Mouse (Mus musculus): ENCODE results near the gene C1qtnf6.

Gene C1qtnf6

DNA sequence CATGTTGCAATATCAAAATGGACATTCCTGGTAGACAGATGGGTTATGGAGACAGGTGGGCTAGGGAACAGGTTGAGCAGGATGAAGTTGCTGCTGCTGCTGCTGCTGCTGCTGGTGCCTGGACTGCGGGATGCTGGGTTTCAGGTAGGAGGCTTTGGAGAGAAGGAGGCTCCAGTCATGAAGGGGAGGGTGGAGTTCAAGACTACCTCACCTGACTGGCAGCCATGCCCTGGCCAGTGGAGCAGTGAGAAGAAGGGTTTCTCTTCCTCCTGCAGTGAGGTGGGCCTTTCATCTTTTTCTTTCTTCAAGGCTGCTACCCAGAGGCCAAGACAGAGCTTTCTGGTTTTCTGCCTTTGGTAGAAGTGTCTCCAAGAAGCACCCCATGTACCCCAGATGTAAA is 54.3 kb downstream of the C1qtnf6 start:
- DNase-seq = no peak

DNA sequence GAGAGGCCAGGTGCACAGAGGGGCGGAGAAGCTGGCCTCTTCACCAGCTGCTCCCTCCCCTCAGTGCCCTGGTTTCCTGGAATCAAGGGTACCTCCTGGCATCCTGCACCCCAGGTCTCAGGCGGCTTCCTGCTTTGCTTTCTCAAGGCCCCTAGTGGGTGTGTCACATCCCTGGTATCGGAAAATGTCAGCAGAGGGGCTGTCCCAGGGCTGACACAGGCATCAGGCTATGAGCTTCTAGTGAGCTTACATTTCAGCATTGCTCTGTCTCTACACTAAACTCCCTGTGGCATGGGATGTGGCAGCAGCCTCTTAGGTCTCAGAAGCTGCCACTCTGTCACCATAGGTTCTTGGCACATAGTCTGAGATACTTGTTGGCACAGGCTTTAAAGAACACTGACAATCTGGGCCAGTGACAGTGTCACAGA is 55.6 kb downstream of the C1qtnf6 start:
- DNase-seq = no peak

DNA sequence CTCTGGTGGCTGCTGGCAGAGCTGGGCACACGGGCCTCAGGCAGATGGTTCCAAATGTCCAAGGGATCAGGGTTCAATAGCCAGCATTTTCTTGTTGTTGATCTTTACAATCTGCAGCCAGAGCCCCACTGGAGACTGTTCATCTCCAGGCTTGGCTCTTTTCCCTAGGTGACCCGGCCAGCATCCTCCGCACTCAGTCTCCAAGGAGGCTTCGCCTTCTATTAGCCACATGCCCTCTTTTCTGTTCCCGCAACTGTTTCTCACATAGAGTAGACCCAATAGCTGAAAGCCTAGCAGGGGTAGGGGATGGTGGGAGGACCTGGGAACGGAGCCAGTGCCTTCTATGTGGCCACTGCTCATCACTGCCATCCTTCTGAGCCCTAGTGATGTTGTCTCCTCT is 57.8 kb downstream of the C1qtnf6 start:
- DNase-seq = no peak
